Mouse (Mus musculus) retina, postnatal 7 days (tissue): ENCODE results near the gene Zfp689.
"Not testable (repeated sequence)": the region's sequence is repeated elsewhere in the genome, so short reads cannot be mapped to it uniquely, and the experiment has no call there.

ENCODE experiments used
- DNase-seq: peaks from one replicate; pipeline ENCODE4 v3.0.0-alpha.2; 2012; ENCODE audit warnings: low read depth, low spot score

The Zfp689 gene

GRCm38 (mm10) chr7:127404101-127404500 lies 44.9 kb downstream of the Zfp689 start:
- DNase-seq = not testable (repeated sequence)

DNA sequence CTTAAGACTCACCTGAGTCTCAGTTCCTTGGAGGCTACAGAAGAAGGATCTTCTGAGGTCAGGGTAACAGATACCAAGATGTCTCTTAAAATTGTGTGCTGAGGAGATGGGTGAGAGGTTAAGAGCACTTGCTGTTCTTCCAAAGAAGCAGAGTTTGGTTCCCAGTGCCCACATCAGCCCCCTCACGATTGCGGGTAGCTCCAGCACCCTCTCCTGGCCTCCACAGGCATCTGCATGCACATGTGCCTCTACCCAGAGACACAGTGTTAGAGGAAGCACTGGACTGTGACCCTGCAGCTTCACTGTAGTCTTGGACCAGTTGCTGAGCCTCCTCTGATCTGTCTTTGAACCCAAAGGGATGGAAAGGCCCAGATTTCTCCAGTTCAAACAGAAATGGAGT lies 46.0 kb downstream of the Zfp689 start:
- DNase-seq = no peak

DNA sequence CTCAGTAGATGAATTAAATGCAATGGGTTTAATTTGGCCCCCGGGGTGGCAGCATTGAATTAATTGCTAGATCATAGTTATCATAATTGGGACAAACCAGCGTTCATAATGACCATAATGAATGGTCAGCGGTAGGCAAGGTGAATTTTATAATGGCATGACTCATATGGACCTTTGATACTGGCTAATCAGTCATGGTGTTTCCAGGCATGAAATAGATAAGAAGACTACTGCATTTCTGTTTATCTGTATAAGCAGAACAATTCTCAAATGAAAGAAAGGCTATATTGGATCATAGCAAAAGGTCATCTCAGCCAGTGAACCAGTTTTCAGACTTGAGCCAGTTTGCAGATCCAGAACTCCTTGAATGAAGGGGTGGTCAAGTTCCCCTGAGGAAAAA lies 48.6 kb downstream of the Zfp689 start:
- DNase-seq = no peak

- no peak for DNase-seq
Measured at GRCm38 (mm10) chr7:127393944-127394333, 55.0 kb downstream of the Zfp689 start.

DNA sequence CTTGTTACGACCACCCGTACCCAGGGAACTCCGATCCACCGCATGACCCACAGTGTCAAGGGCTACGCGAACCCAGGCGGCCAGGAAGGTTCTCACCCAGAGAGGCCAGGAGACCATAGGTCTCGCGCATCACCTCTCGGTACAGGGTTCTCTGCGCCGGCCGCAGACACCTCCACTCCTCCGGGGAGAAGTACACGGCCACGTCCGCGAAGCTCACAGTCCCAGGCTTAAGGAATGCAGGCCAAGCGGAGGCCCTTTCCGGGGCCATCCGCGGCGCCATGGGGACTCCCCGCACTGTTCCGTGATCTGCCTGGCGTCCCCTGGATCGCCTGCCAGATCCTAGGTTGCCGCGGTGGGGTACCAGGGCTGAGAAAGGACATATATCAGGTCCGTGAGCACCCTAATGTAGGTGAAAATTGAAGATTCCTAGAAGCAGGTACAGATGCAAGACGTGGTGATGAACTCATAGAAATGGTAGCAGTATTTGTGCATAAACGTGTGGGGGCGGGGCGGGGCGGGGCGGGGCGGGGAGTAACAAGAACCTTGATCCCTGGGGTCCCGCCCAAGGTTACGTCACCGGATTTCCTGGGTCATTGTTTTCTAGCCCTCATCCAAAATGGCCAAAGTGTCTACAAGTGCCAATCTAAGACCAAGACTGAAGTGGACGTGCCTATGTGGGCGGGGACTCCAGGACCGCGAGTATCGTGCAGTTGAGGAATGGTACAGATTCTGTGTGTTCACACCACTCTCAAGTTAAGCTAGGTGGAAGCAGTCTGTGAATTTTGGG lies 55.6 kb downstream of the Zfp689 start, which contains the start of gene E430018J23Rik:
Gene E430018J23Rik, minus strand, starts transcription at position 473 of the 787 bp plus-strand sequence.
- DNase-seq = peak; percentile 98

- DNase-seq = no peak
Measured at GRCm38 (mm10) chr7:127392251-127392824, 56.6 kb downstream of the Zfp689 start.
